Mouse (Mus musculus) liver, adult 2 months (tissue): Measurements from ENCODE around the gene Gpx4.

Experiments
- CTCF ChIP-seq: fragments of 200-500 bp; IDR thresholded peaks from 2 replicates; pipeline ENCODE4 v1.5.1; 2011; ENCODE audit warnings: low read depth, low read length, control low read depth
- POLR2A ChIP-seq: fragments of 200-500 bp; IDR thresholded peaks from 2 replicates; pipeline ENCODE4 v1.6.1; 2011; ENCODE audit warnings: low read length, control low read depth; ENCODE audit not compliant: insufficient read depth; ENCODE audit errors: extremely low read depth

- TF ChIP-seq POLR2A, result no peak
- no peak for TF ChIP-seq CTCF
Observed at GRCm38 (mm10) chr10:80022164-80022563, 24.8 kb upstream of the Gpx4 start.
